Mouse (Mus musculus) lung, adult 2 months (tissue): ENCODE measurements around the gene Chst7.

Source experiments
- CTCF ChIP-seq: fragments of 200-500 bp; IDR thresholded peaks from 2 replicates; pipeline ENCODE4 v1.5.1; 2011; ENCODE audit warnings: mild to moderate bottlenecking, low read length, control low read depth; ENCODE audit not compliant: insufficient read depth
- POLR2A ChIP-seq: fragments of 200-500 bp; IDR thresholded peaks from 2 replicates; pipeline ENCODE4 v1.6.1; 2011; ENCODE audit warnings: low read depth, mild to moderate bottlenecking, control low read depth, low read length, borderline replicate concordance; ENCODE audit errors: extremely low read depth

GRCm38 (mm10) chrX:20117717-20118116 lies 58.4 kb downstream of the Chst7 start:
- TF ChIP-seq CTCF (no peak), POLR2A (no peak)
